22 mouse cellular contexts compared by ENCODE assay signal in the genomic region with DNA sequence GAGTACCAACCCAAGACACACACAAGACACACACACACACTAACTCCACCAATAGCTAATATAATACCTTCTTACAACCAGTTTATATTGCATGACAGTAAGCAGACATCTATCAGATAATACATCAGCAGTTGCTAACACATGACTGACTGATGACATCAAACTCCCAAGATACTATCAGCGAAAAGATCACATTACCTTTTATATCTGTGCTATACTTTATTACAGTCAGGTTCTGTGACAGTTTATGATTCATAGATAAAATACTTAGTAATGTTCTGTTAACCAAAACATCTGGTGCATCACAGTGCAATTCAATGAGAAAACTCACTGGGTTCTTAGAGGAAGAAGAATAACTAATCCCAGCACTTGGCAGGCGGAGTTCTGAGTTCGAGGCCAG. TPM values are rescaled to one million over a fixed set of nuclear protein-coding genes. Genes with fewer than 3 reads are reported as not detected.
DNase-seq lines count a peak whose midpoint lies in the region; ATAC-seq lines count a peak whose summit lies in the region.
"Had no signal": no experiment of that assay in that cellular context is flagged by ENCODE, and none has a peak within 500 bp of the region (broad histone marks: within the 10 kb centered on the region; RNA-seq: fewer than 3 reads in every experiment).

No protein-coding gene starts in this region.

- peak; percentile 4 for DNase-seq in heart, adult 11 months
- no peak for DNase-seq in heart, embryonic 10.5 days (ENCODE audit: low spot score)
- DNase-seq in liver, embryonic 11.5 days (ENCODE audit: low spot score): no peak
- DNase-seq in NIH3T3 (ENCODE audit: low read depth) (peak; percentile 50), MN1 (ENCODE audit: low spot score) (no peak)
- DNase-seq: adrenal gland, postnatal 14 days; B cell, adult 2 months; cerebellum, adult 11-12 months; cerebellum, postnatal 14 days; gastrocnemius, adult 2 months; kidney, adult 11 months; layer of hippocampus, postnatal 36 days; retina, postnatal 1 day had no signal

- H3K27me3 ChIP-seq in heart, embryonic 10.5 days (ENCODE audit: insufficient read depth, poor library complexity, severe bottlenecking): no peaks in the 10 kb centered on the region
- no peaks in the 10 kb centered on the region for H3K27me3 ChIP-seq in liver, embryonic 12.5 days (replicated peaks)
- H3K27me3 ChIP-seq in liver, embryonic 11.5 days (replicated peaks; ENCODE audit: control insufficient read depth, insufficient read depth, low read length): no peaks in the 10 kb centered on the region
- H3K27me3 ChIP-seq: limb, embryonic 13.5 days; megakaryocyte, embryonic 14.5 days had no signal

- peaks cover 31% of the 10 kb centered on the region for H3K4me1 ChIP-seq in heart, embryonic 10.5 days
- peaks cover 28% of the 10 kb centered on the region for H3K4me1 ChIP-seq in liver, embryonic 12.5 days
- peaks cover 6% of the 10 kb centered on the region for H3K4me1 ChIP-seq in liver, embryonic 11.5 days (replicated peaks; ENCODE audit: control insufficient read depth, insufficient read depth, low read length)

- peaks cover 10% of the 10 kb centered on the region; the same call in 1 of the 2 replicates for H3K36me3 ChIP-seq in heart, embryonic 10.5 days
- H3K36me3 ChIP-seq in liver, embryonic 12.5 days: peaks cover 24% of the 10 kb centered on the region
- peaks cover 2% of the 10 kb centered on the region; the same call in 1 of the 2 replicates for H3K36me3 ChIP-seq in liver, embryonic 11.5 days (ENCODE audit: control insufficient read depth, insufficient read depth, low read length)
- H3K36me3 ChIP-seq in macrophage (ENCODE audit: inconsistent target): peaks cover 37% of the 10 kb centered on the region

- H3K9me3 ChIP-seq in heart, embryonic 10.5 days: no peaks in the 10 kb centered on the region
- H3K9me3 ChIP-seq in liver, embryonic 12.5 days (replicated peaks): 0 out of 2 replicates have a peak, but pooled peaks cover 4% of the 10 kb centered on the region
- H3K9me3 ChIP-seq in liver, embryonic 11.5 days (ENCODE audit: control insufficient read depth, low read length): no peaks in the 10 kb centered on the region
- H3K9me3 ChIP-seq: forebrain, embryonic 12.5 days; limb, embryonic 13.5 days had no signal

- WGBS in heart, embryonic 10.5 days: 91% methylated on average over 3 of the region's 3 CpGs
- WGBS in liver, embryonic 12.5 days (ENCODE audit: insufficient replicate concordance): 87% methylated on average over 3 of the region's 3 CpGs
- 94% methylated on average over 3 of the region's 3 CpGs for WGBS in liver, embryonic 11.5 days
- 94% methylated on average over 3 of the region's 3 CpGs for WGBS in macrophage (ENCODE audit: missing documents)

- ATAC-seq in liver, embryonic 12.5 days: no peak
- no peak for ATAC-seq in liver, embryonic 11.5 days (replicated peaks; ENCODE audit: low FRiP score)
- ATAC-seq: midbrain, embryonic 16.5 days had no signal

- H3K4me2 ChIP-seq in liver, embryonic 12.5 days: peak overlapping the region; percentile 84
- no peak overlapping the region; the same call in 1 of the 2 replicates for H3K4me2 ChIP-seq in liver, embryonic 11.5 days

- H3K9ac ChIP-seq in liver, embryonic 12.5 days: no peak overlapping the region
- H3K9ac ChIP-seq in liver, embryonic 11.5 days (ENCODE audit: low read depth, low read length): no peak overlapping the region
- H3K9ac ChIP-seq: hindbrain, embryonic 14.5 days had no signal

- H3K79me2 ChIP-seq in macrophage (ENCODE audit: inconsistent target): peaks cover 58% of the 10 kb centered on the region

- no peak overlapping the region for H3K4me3 ChIP-seq in heart, embryonic 10.5 days
- H3K4me3 ChIP-seq in liver, embryonic 12.5 days: no peak overlapping the region
- H3K4me3 ChIP-seq in liver, embryonic 11.5 days (ENCODE audit: low read depth, low read length): no peak overlapping the region
- H3K4me3 ChIP-seq in macrophage (ENCODE audit: inconsistent target): peak overlapping the region; percentile 97
- H3K4me3 ChIP-seq: layer of hippocampus, adult 2 months had no signal

- no peak overlapping the region for H3K27ac ChIP-seq in heart, embryonic 10.5 days
- H3K27ac ChIP-seq in liver, embryonic 12.5 days: no peak overlapping the region
- H3K27ac ChIP-seq in liver, embryonic 11.5 days (ENCODE audit: low read depth, low read length): no peak overlapping the region
- H3K27ac ChIP-seq in macrophage: peak overlapping the region; percentile 100
- H3K27ac ChIP-seq: forebrain, embryonic 12.5 days; gastrocnemius, adult 2 months; hindbrain, embryonic 14.5 days; kidney, postnatal 0 days; layer of hippocampus, adult 2 months; limb, embryonic 13.5 days had no signal

RNA-seq across cellular contexts. Expression of a gene that starts 1.8 kb away (rescaled TPM):
- polyA plus RNA-seq in heart, embryonic 10.5 days (2016; fragmentation: Nextera tagmentation; extraction: Ambion mirVana): 12.1 and 21.9 TPM in 2 replicates
- polyA plus RNA-seq in liver, embryonic 12.5 days (2016; fragmentation: Nextera tagmentation; extraction: Ambion mirVana): 6.7 and 8.0 TPM in 2 replicates
- 7.6 and 9.1 TPM in 2 replicates for polyA plus RNA-seq in liver, embryonic 11.5 days (2014; fragmentation: Nextera tagmentation; extraction: Ambion mirVana)
- total RNA-seq in macrophage (2018; cell fraction: chromatin; rRNA removed): 100 to 1,000 TPM in 16 of 26 experiments, 10 to 100 TPM in 10; 57.6 to 249 (median 107) TPM
- total RNA-seq in macrophage (2018; cell fraction: cytosol; rRNA removed): 10 to 100 TPM; 17.8 to 68.4 (median 28.2) TPM
- total RNA-seq in macrophage (2018; cell fraction: nucleus; rRNA removed): 100 to 1,000 TPM in 10 of 26 experiments, 10 to 100 TPM in 16; 33.0 to 169 (median 75.3) TPM
- 20.4 to 29.3 TPM (median 24.3 TPM) in 3 replicates for polyA plus RNA-seq in macrophage (2018)

Comparison
In these comparisons a context has a peak if more than half of its experiments do, and no peak if none do; other contexts are left out.
1. DNase-seq: peak in heart, adult 11 months (single experiment) and NIH3T3 (single experiment); none in heart, embryonic 10.5 days (single experiment), liver, embryonic 11.5 days (single experiment) and MN1 (single experiment).